Mouse (Mus musculus) CH12.LX (cell line): ENCODE measurements around the gene Lta.

Experiments
- CHD1 ChIP-seq: IDR thresholded peaks from 2 replicates; pipeline ENCODE4 v1.6.1; 2012; ENCODE audit warnings: low read depth, low read length, improper control_type of control experiment, inconsistent platforms
- CHD2 ChIP-seq: IDR thresholded peaks from 2 replicates; pipeline ENCODE4 v1.6.1; 2011; ENCODE audit warnings: low read length, improper control_type of control experiment
- CTCF ChIP-seq, 2 experiments: IDR thresholded peaks in 1 of 2; conservative IDR thresholded peaks in 1 of 2; 2 replicates each; pipeline ENCODE4 v1.5.1; 2011 to 2012; ENCODE audit warnings: low read depth in 2 of 2, low read length in 2 of 2, improper control_type of control experiment in 1 of 2, inconsistent platforms in 1 of 2, mild to moderate bottlenecking in 1 of 2, moderate library complexity in 1 of 2
- EP300 ChIP-seq: IDR thresholded peaks from 2 replicates; pipeline ENCODE4 v1.6.1; 2011; ENCODE audit warnings: low read length, improper control_type of control experiment
- MAX ChIP-seq: IDR thresholded peaks from 2 replicates; pipeline ENCODE4 v1.6.1; 2011; ENCODE audit warnings: low read length, improper control_type of control experiment
- MXI1 ChIP-seq: IDR thresholded peaks from 2 replicates; pipeline ENCODE4 v1.6.1; 2011; ENCODE audit warnings: mild to moderate bottlenecking, low read depth, low read length, improper control_type of control experiment
- NRF1 ChIP-seq: IDR thresholded peaks from 2 replicates; pipeline ENCODE4 v1.6.1; 2014; ENCODE audit warnings: low read depth, mild to moderate bottlenecking, inconsistent platforms, low read length, improper control_type of control experiment, moderate library complexity
- POLR2A ChIP-seq: IDR thresholded peaks from 2 replicates; pipeline ENCODE4 v1.6.1; 2011; ENCODE audit warnings: low read depth, mild to moderate bottlenecking, improper control_type of control experiment, low read length
- UBTF ChIP-seq: IDR thresholded peaks from 2 replicates; pipeline ENCODE4 v1.6.1; 2012; ENCODE audit warnings: low read depth, mild to moderate bottlenecking, inconsistent platforms, low read length, improper control_type of control experiment, moderate library complexity
- ZKSCAN1 ChIP-seq: IDR thresholded peaks from 2 replicates; pipeline ENCODE4 v1.6.1; 2012; ENCODE audit warnings: low read depth, inconsistent platforms, low read length, improper control_type of control experiment, borderline replicate concordance

DNA sequence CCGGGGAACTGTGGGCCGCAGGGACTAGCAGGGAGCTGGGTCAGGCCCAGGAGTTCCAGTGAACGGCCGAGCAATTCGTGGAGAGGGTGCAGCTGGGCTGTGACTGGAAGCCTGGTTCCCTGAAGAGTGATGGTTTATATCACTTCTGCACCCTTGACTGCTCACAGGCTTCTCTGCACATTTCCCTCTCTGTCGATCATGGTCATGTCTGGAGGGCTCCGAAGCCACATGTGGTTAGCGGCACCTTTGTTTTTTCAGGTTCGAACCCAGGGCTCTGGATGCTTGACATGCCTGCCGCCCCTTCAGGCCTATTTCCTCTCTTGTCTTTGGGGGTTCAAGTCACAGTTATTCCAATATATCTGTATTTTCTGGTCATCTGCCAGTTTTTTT lies 224 bp upstream of the Lta start:
- TF ChIP-seq POLR2A (no peak), ZKSCAN1 (no peak), MAX (peak; percentile 29; the same call in 1 of the 2 replicates), CTCF (conservative IDR thresholded peaks at IDR 0.05 in 1 of 2, IDR thresholded peaks at IDR 0.05 in 1 of 2; ENCODE audit: low read depth in 2 of 2, low read length in 2 of 2) (no peak), CHD1 (no peak), EP300 (no peak), UBTF (no peak), NRF1 (no peak), MXI1 (no peak), CHD2 (no peak)
